Mouse (Mus musculus) E14TG2a.4 (cell line): ENCODE measurements at regions not wholly inside any gene's neighbourhood (a gene's known extent, or its start where the extent isn't known, plus 50 kb on each side); places are given as distances from the start of the nearest gene placed in this dataset.

Source experiments
- H3K27me3 ChIP-seq: 2 replicates; pipeline ENCODE4 v1.6.1; 2014; ENCODE audit warnings: low read length, control low read depth; ENCODE audit not compliant: insufficient read depth
- H3K36me3 ChIP-seq: 2 replicates; pipeline ENCODE4 v1.6.1; 2014; ENCODE audit warnings: low read length, control low read depth; ENCODE audit not compliant: insufficient read depth
- H3K4me1 ChIP-seq: replicated peaks from 2 replicates; pipeline ENCODE4 v1.6.1; 2014; ENCODE audit warnings: low read depth, low read length, control low read depth
- H3K4me3 ChIP-seq: replicated peaks from 2 replicates; pipeline ENCODE4 v1.5.1; 2014; ENCODE audit warnings: mild to moderate bottlenecking, low read length
- H3K9me3 ChIP-seq: 2 replicates; pipeline ENCODE4 v1.6.1; 2014; ENCODE audit warnings: low read length, control low read depth
- CTCF ChIP-seq: conservative IDR thresholded peaks from 2 replicates; pipeline ENCODE4 v1.5.1; 2014; ENCODE audit warnings: low read length
- NANOG ChIP-seq: IDR thresholded peaks from 2 replicates; pipeline ENCODE4 v1.6.1; 2014; ENCODE audit warnings: borderline replicate concordance, low read length, mixed read lengths
- POU5F1 ChIP-seq: IDR thresholded peaks from 2 replicates; pipeline ENCODE4 v1.6.1; 2014; ENCODE audit warnings: low read length, borderline replicate concordance

DNA sequence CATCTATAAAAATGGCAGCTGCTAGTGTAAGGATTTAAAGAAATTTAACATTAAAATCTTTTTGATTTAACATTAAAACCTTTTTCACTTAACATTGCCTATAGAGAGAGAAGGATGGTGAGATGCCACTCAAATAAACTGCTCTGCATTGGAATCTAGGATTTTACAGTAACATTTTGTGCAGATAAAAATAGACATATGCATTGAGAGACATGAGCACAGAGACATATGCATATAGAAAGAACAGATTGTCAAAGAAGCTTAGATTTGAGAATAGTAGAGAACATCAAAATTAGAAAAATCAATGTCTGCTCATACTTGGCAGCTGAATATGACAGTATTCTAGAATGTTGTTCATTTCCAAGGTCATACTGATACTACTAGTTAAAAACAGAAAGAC lies 220.2 kb downstream of the Arap2 start:
- H3K36me3 ChIP-seq = no peaks in the 10 kb centered on the region
- H3K9me3 ChIP-seq = peaks cover 17% of the 10 kb centered on the region
- no peak overlapping the region for H3K4me3 ChIP-seq
- TF ChIP-seq POU5F1 (no peak), CTCF (no peak), NANOG (no peak)
- no peaks in the 10 kb centered on the region for H3K27me3 ChIP-seq
- H3K4me1 ChIP-seq = no peaks in the 10 kb centered on the region

- TF ChIP-seq CTCF = no peak
- TF ChIP-seq POU5F1 = no peak
- no peak for TF ChIP-seq NANOG
- H3K27me3 ChIP-seq = no peaks in the 10 kb centered on the region
- H3K36me3 ChIP-seq = no peaks in the 10 kb centered on the region
- H3K4me3 ChIP-seq = no peak overlapping the region
- H3K9me3 ChIP-seq = peaks cover 13% of the 10 kb centered on the region
- no peaks in the 10 kb centered on the region for H3K4me1 ChIP-seq
Observed at GRCm38 (mm10) chr5:62539304-62539703, 226.7 kb downstream of the Arap2 start.

- TF ChIP-seq NANOG = no peak
- no peak for TF ChIP-seq CTCF
- no peak for TF ChIP-seq POU5F1
- Histone ChIP-seq H3K27me3 (no peaks in the 10 kb centered on the region), H3K4me3 (no peak overlapping the region), H3K4me1 (no peaks in the 10 kb centered on the region), H3K9me3 (no peaks in the 10 kb centered on the region), H3K36me3 (no peaks in the 10 kb centered on the region)
Observed at GRCm38 (mm10) chr5:62511827-62512226, 254.1 kb downstream of the Arap2 start.

DNA sequence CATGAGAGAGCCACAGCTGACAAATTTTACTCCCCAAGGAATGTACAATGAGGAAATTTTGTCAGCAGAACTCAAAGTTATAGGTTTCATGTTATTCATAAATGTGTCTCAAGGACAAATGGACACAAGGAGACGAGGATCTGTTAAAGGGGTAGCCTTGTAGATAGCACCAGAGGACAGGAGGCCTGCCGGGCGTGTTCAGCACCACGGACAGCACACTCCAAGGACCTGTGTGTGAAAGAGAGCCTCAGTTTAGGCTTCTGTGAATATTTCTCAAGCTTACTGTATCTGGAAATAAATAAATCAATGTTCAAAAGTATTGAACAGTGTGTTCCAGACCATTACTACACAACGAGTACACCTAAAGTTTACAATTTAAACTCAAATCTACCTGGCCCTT lies 282.4 kb downstream of the Arap2 start:
- Histone ChIP-seq H3K27me3 (no peaks in the 10 kb centered on the region), H3K36me3 (no peaks in the 10 kb centered on the region), H3K9me3 (no peaks in the 10 kb centered on the region), H3K4me1 (no peaks in the 10 kb centered on the region), H3K4me3 (no peak overlapping the region)
- no peak for TF ChIP-seq NANOG
- TF ChIP-seq POU5F1 = no peak
- TF ChIP-seq CTCF = no peak

DNA sequence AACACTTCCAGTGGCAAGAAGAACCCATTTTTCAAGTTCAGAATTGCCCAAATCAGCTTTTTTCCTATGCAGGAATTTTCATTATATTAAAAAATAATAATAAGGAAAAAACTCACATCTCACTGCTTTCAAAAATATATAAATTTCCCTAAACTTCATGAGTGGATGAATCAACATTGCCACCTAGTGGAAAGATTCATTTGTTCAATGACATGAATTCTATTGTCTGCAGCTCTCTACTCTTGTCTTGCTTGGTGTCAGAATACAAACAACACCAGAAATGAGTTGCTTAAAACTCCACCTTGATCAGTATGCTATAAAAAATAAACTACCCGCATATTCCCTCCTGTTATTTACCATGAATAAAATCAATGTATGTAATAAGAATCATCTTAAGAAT lies 285.0 kb downstream of the Arap2 start:
- no peak overlapping the region for H3K4me3 ChIP-seq
- H3K36me3 ChIP-seq = no peaks in the 10 kb centered on the region
- H3K9me3 ChIP-seq = no peaks in the 10 kb centered on the region
- H3K27me3 ChIP-seq = no peaks in the 10 kb centered on the region
- H3K4me1 ChIP-seq = no peaks in the 10 kb centered on the region
- TF ChIP-seq POU5F1 = no peak
- TF ChIP-seq NANOG = no peak
- peak; percentile 25; the same call in 1 of the 2 replicates for TF ChIP-seq CTCF

DNA sequence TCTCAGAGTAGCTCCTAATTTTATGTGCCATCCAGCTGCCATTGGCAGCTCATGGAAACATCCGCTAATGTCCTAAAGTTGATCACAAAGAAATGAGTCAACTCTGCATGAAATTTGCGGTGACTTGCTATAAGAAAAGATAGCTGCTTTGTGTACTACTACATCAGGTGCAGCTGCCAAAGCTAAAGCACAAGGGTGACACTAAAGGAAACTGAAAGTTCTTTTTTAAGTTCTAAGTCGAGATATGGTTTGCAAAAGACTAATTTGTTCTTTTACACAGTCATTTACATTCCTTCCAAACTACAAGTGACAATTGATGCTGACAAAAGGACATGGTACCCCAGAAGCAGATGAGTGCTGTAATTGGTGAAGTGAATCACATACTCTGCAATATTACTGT lies 292.5 kb downstream of the Arap2 start:
- Histone ChIP-seq H3K36me3 (no peaks in the 10 kb centered on the region), H3K4me3 (no peak overlapping the region), H3K4me1 (no peaks in the 10 kb centered on the region), H3K27me3 (no peaks in the 10 kb centered on the region), H3K9me3 (no peaks in the 10 kb centered on the region)
- TF ChIP-seq POU5F1 (no peak), CTCF (no peak), NANOG (no peak)

- H3K9me3 ChIP-seq = no peaks in the 10 kb centered on the region
- no peak overlapping the region for H3K4me3 ChIP-seq
- H3K27me3 ChIP-seq = no peaks in the 10 kb centered on the region
- no peak for TF ChIP-seq POU5F1
- TF ChIP-seq CTCF = no peak; the same call in 1 of the 2 replicates
- no peak for TF ChIP-seq NANOG
- H3K36me3 ChIP-seq = no peaks in the 10 kb centered on the region
- H3K4me1 ChIP-seq = peaks cover 6% of the 10 kb centered on the region; the same call in 1 of the 2 replicates
Observed at GRCm38 (mm10) chr5:62466802-62467201, 299.2 kb downstream of the Arap2 start.

GRCm38 (mm10) chr5:62462574-62462973 lies 303.4 kb downstream of the Arap2 start:
- Histone ChIP-seq H3K4me1 (peaks cover 9% of the 10 kb centered on the region; the same call in 1 of the 2 replicates), H3K36me3 (no peaks in the 10 kb centered on the region), H3K9me3 (no peaks in the 10 kb centered on the region), H3K4me3 (no peak overlapping the region), H3K27me3 (no peaks in the 10 kb centered on the region)
- no peak for TF ChIP-seq POU5F1
- TF ChIP-seq NANOG = no peak
- no peak for TF ChIP-seq CTCF
